19 mouse cellular contexts compared by ENCODE assay signal in genomic region chr9:120403661-120404060, GRCm38 (mm10).
DNase-seq lines count a peak whose midpoint lies in the region; ATAC-seq lines count a peak whose summit lies in the region.
"Had no signal": no experiment of that assay in that cellular context is flagged by ENCODE, and none has a peak within 500 bp of the region (broad histone marks: within the 10 kb centered on the region; RNA-seq: fewer than 3 reads in every experiment).

No protein-coding gene starts in this region.

- no peaks in the 10 kb centered on the region for H3K36me3 ChIP-seq in liver, embryonic 11.5 days (ENCODE audit: control insufficient read depth, insufficient read depth, low read length)
- H3K36me3 ChIP-seq: embryonic facial prominence, embryonic 12.5 days; forebrain, embryonic 12.5 days; liver, embryonic 13.5 days; midbrain, embryonic 13.5 days; neural tube, embryonic 13.5 days had no signal

- intact Hi-C loops in left cerebral cortex, postnatal 36 days (cut with DNase I), result no loop called here

- no peak overlapping the region for H3K27ac ChIP-seq in liver, embryonic 11.5 days (ENCODE audit: low read depth, low read length)
- H3K27ac ChIP-seq: embryonic facial prominence, embryonic 12.5 days; forebrain, embryonic 12.5 days; liver, embryonic 13.5 days; midbrain, embryonic 13.5 days; neural tube, embryonic 13.5 days; stomach, postnatal 0 days had no signal

- WGBS in liver, embryonic 11.5 days, result 72% methylated on average over 5 of the region's 5 CpGs

- no peak overlapping the region for H3K4me3 ChIP-seq in liver, embryonic 11.5 days (ENCODE audit: low read depth, low read length)
- H3K4me3 ChIP-seq: embryonic facial prominence, embryonic 12.5 days; forebrain, embryonic 12.5 days; liver, embryonic 13.5 days; midbrain, embryonic 13.5 days; neural tube, embryonic 13.5 days had no signal

- H3K9me3 ChIP-seq in liver, embryonic 11.5 days (ENCODE audit: control insufficient read depth, low read length), result no peaks in the 10 kb centered on the region
- H3K9me3 ChIP-seq: embryonic facial prominence, embryonic 12.5 days; forebrain, embryonic 12.5 days; liver, embryonic 13.5 days; midbrain, embryonic 13.5 days; neural tube, embryonic 13.5 days had no signal

- no peak overlapping the region for H3K9ac ChIP-seq in liver, embryonic 11.5 days (ENCODE audit: low read depth, low read length)
- H3K9ac ChIP-seq: embryonic facial prominence, embryonic 12.5 days; forebrain, embryonic 12.5 days; liver, embryonic 13.5 days; midbrain, embryonic 13.5 days; neural tube, embryonic 13.5 days had no signal

- ATAC-seq in liver, embryonic 11.5 days (replicated peaks; ENCODE audit: low FRiP score), result no peak
- ATAC-seq: intestine, postnatal 0 days; midbrain, embryonic 13.5 days; Patski had no signal

- H3K4me2 ChIP-seq in liver, embryonic 11.5 days, result no peak overlapping the region
- H3K4me2 ChIP-seq: embryonic facial prominence, embryonic 12.5 days; forebrain, embryonic 12.5 days; liver, embryonic 13.5 days; midbrain, embryonic 13.5 days; neural tube, embryonic 13.5 days had no signal

- peak; percentile 9 for DNase-seq in ZHBTc4 (ENCODE audit: low read depth, low spot score)
- peak; percentile 92 for DNase-seq in brain, adult 2 months (ENCODE audit: low read depth, low spot score)
- peak; percentile 72 to 74 for DNase-seq in layer of hippocampus, adult 8-10 months (ENCODE audit: low spot score in 2 of 2)
- DNase-seq in left cerebral cortex, postnatal 36 days (ENCODE audit: low spot score in 2 of 2), result peak; percentile 75 to 85
- no peak for DNase-seq in kidney, adult 8-10 months
- no peak for DNase-seq in liver, embryonic 11.5 days (ENCODE audit: low spot score)
- DNase-seq in kidney, postnatal 36 days, result no peak
- DNase-seq: adrenal gland, adult 2 months; cerebellum, postnatal 14 days; gastrocnemius, postnatal 36 days; heart, postnatal 36 days; liver, embryonic 13.5 days had no signal

- no peaks in the 10 kb centered on the region for H3K27me3 ChIP-seq in liver, embryonic 11.5 days (replicated peaks; ENCODE audit: control insufficient read depth, insufficient read depth, low read length)
- H3K27me3 ChIP-seq: embryonic facial prominence, embryonic 12.5 days; forebrain, embryonic 12.5 days; liver, embryonic 13.5 days; midbrain, embryonic 13.5 days; neural tube, embryonic 13.5 days had no signal

- H3K4me1 ChIP-seq in liver, embryonic 11.5 days (replicated peaks; ENCODE audit: control insufficient read depth, insufficient read depth, low read length), result no peaks in the 10 kb centered on the region
- H3K4me1 ChIP-seq: embryonic facial prominence, embryonic 12.5 days; forebrain, embryonic 12.5 days; liver, embryonic 13.5 days; midbrain, embryonic 13.5 days; neural tube, embryonic 13.5 days had no signal

Comparison
In these comparisons a context has a peak if more than half of its experiments do, and no peak if none do; other contexts are left out.
1. DNase-seq: peak in ZHBTc4 (single experiment), brain, adult 2 months (single experiment), layer of hippocampus, adult 8-10 months (2 of 2) and left cerebral cortex, postnatal 36 days (2 of 2); none in kidney, adult 8-10 months (0 of 2), liver, embryonic 11.5 days (single experiment) and kidney, postnatal 36 days (0 of 2).